Mouse (Mus musculus) limb, embryonic 12.5 days (tissue): Measurements from ENCODE around the gene Ankrd36. TPM values are rescaled to one million over a fixed set of nuclear protein-coding genes. Genes with fewer than 3 reads are reported as not detected.

Source experiments
- ATAC-seq: fragments of 200-750 bp; cut with Nextera tagmentation; 2 replicates; pipeline ENCODE4 v1.8.0; 2017; ENCODE audit warnings: low read depth, moderate TSS enrichment; ENCODE audit not compliant: insufficient number of reproducible peaks, insufficient read depth, low FRiP score, low TSS enrichment
- H3K27ac ChIP-seq: fragments of 300-500 bp; sonication (generic); 2 replicates; pipeline ENCODE4 v1.5.1; 2016; ENCODE audit warnings: mild to moderate bottlenecking, moderate library complexity
- H3K27me3 ChIP-seq: fragments of 300-500 bp; sonication (generic); 2 replicates; pipeline ENCODE4 v1.6.1; 2016; ENCODE audit warnings: mild to moderate bottlenecking, moderate library complexity
- H3K36me3 ChIP-seq: fragments of 300-500 bp; sonication (generic); 2 replicates; pipeline ENCODE4 v1.6.1; 2016; ENCODE audit warnings: mild to moderate bottlenecking, moderate library complexity
- H3K4me1 ChIP-seq: fragments of 300-500 bp; sonication (generic); replicated peaks from 2 replicates; pipeline ENCODE4 v1.6.1; 2016
- H3K4me2 ChIP-seq: fragments of 300-500 bp; sonication (generic); 2 replicates; pipeline ENCODE4 v1.6.1; 2016; ENCODE audit warnings: mild to moderate bottlenecking, moderate library complexity
- H3K4me3 ChIP-seq: fragments of 300-500 bp; sonication (generic); replicated peaks from 2 replicates; pipeline ENCODE4 v1.5.1; 2016; ENCODE audit warnings: mild to moderate bottlenecking
- H3K9ac ChIP-seq: fragments of 300-500 bp; sonication (generic); replicated peaks from 2 replicates; pipeline ENCODE4 v1.6.1; 2016; ENCODE audit warnings: mild to moderate bottlenecking, moderate library complexity
- H3K9me3 ChIP-seq: fragments of 300-500 bp; sonication (generic); 2 replicates; pipeline ENCODE4 v1.6.1; 2016; ENCODE audit warnings: mild to moderate bottlenecking, moderate library complexity
- WGBS: fragments of 180-500 bp; shearing (Covaris S2); methylation state at CpG from one replicate; pipeline ENCODE4 v1.1.7; 2016; 5-methylcytosine and 5-hydroxymethylcytosine counted together
- polyA plus RNA-seq: library from polyadenylated mRNA; unstranded; fragments of >200 nt; fragmentation: Nextera tagmentation; extraction: Ambion mirVana; gene quantifications from 2 replicates; pipeline ENCODE4 v1.2.1, GENCODE M21; 2016

The Ankrd36 gene
- polyA plus RNA-seq, 1 experiment from 2014 or later, result not detected

DNA sequence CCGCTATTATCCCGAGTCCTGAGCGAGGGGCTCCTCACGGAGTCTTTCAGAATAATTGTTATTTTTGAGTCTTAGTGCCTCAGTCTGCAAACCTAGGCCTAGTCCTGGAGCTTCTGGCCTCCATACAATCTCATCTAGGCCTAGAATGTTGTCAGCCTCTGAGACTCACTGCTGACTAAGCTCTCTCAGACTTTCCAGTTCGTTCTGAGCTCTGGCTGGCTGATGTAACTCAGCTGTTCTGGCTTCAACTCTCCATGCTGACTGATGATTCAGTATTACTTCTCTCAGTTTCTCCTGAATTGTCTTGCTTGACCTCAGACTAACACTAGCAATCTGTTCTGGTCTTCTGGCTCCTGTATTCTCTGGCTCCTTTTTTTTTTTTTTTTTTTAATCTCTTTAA lies 18.1 kb upstream of the Ankrd36 start:
- 94% methylated on average over 5 of the region's 5 CpGs for WGBS
- no peaks in the 10 kb centered on the region for H3K36me3 ChIP-seq
- no peak overlapping the region for H3K9ac ChIP-seq
- no peaks in the 10 kb centered on the region for H3K9me3 ChIP-seq
- H3K4me1 ChIP-seq, result no peaks in the 10 kb centered on the region
- no peak overlapping the region for H3K27ac ChIP-seq
- no peak overlapping the region for H3K4me2 ChIP-seq
- H3K4me3 ChIP-seq, result no peak overlapping the region
- ATAC-seq, result no peak
- H3K27me3 ChIP-seq, result no peaks in the 10 kb centered on the region

DNA sequence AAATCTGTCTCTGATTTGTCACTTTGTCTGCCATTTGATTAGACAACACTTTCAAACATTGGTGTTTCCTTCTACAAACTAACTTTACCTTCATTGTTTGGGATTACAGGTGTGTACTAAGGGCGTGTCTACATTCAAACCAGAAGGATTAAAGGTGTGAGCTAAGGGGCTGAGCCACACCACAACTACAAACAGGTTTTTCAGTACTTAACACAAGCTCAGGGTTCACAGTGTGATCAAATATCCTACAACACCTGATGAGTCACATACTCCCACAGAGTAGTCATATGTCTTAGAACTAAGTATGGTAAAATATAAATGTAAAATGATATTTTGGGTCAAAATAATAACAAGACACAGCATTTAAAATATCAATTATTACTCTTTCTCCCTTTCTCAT lies 17.6 kb upstream of the Ankrd36 start:
- ATAC-seq, result no peak
- Histone ChIP-seq H3K36me3 (no peaks in the 10 kb centered on the region), H3K4me1 (no peaks in the 10 kb centered on the region), H3K9me3 (no peaks in the 10 kb centered on the region), H3K4me2 (no peak overlapping the region), H3K4me3 (no peak overlapping the region), H3K27me3 (no peaks in the 10 kb centered on the region), H3K27ac (no peak overlapping the region), H3K9ac (no peak overlapping the region)
- 65% methylated on average over 1 of the region's 1 CpGs for WGBS

DNA sequence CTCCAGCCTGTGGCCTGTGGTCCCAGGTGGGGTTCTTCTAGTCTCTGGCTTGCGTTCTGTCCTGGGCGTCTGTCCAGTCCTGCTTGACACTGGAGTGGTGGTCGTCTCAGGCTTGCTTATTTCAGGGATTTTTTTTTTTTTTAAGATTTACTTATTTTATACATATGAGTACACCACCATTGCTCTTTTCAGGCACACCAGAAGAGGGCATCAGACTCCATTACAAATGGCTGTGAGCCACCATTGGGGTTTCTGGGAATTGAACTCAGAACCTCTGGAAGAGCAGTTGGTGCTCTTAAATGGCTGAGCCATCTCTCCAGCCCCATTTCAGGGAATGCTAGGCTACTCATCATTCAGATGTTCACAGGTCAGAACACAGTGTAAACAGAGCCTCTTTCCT lies 9.2 kb upstream of the Ankrd36 start:
- H3K4me2 ChIP-seq, result no peak overlapping the region
- no peak for ATAC-seq
- no peaks in the 10 kb centered on the region for H3K9me3 ChIP-seq
- H3K9ac ChIP-seq, result no peak overlapping the region
- H3K27me3 ChIP-seq, result no peaks in the 10 kb centered on the region
- H3K4me1 ChIP-seq, result no peaks in the 10 kb centered on the region
- no peaks in the 10 kb centered on the region for H3K36me3 ChIP-seq
- 79% methylated on average over 3 of the region's 3 CpGs for WGBS
- H3K27ac ChIP-seq, result no peak overlapping the region
- H3K4me3 ChIP-seq, result no peak overlapping the region

DNA sequence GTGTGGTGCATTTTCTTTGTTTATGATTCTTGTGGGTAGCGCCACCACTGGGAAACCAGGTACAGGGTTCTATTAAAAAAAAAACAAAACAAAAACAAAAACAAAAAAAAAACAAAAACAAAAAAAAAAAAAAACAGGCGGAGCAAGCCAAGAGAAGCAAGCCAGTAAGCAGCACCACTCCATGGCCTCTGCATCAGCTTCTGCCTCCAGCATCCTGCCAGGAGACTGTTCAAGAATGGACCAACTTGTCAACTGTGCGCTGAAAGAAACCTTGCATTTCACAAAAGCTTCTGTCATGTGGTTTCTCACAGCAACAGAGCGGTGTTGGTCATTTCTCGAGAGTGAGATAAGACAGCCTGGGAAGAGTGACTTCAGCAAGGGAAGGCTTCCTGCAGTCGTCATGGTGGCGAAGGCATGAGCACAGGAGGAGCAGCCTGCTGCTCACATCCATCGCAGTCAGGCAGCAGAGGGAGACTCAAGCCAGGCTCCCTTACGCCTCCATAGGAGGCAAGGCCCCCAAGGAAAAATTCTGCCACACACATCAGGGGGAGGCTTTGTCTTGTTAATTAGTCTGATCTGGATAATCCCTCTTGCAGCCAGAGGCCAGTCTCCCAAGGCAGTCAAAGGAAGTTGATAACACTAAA lies 6.7 kb upstream of the Ankrd36 start:
- Histone ChIP-seq H3K9ac (no peak overlapping the region), H3K9me3 (0 out of 2 replicates have a peak, but pooled peaks cover 2% of the 10 kb centered on the region), H3K4me1 (no peaks in the 10 kb centered on the region), H3K4me3 (no peak overlapping the region), H3K27me3 (no peaks in the 10 kb centered on the region), H3K36me3 (no peaks in the 10 kb centered on the region), H3K4me2 (no peak overlapping the region), H3K27ac (no peak overlapping the region)
- ATAC-seq, result no peak
- WGBS, result 34% methylated on average over 9 of the region's 9 CpGs

DNA sequence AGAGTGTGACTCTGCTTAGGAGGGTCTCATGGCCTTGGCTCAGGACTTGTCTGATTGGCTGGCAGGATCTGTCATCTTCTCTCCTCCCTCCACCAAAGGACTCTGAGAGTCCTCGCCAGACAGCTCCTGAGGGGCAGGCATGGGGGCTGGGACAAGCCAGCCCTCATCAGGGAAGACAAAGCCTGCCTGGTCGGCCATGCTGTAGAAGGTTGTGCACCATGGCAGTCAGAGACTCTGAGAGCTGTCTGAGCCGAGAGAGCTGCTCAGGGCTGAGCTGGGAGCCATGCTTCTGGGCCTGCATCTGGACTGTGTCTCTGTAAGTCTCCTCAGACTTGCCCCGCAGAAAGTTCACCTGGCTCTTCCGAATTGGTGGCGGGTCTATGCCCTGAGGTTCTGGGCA lies 5.6 kb upstream of the Ankrd36 start:
- Histone ChIP-seq H3K9me3 (0 out of 2 replicates have a peak, but pooled peaks cover 4% of the 10 kb centered on the region), H3K27ac (no peak overlapping the region), H3K9ac (no peak overlapping the region), H3K4me1 (no peaks in the 10 kb centered on the region), H3K4me2 (no peak overlapping the region), H3K27me3 (no peaks in the 10 kb centered on the region), H3K36me3 (no peaks in the 10 kb centered on the region), H3K4me3 (no peak overlapping the region)
- ATAC-seq, result no peak
- WGBS, result 68% methylated on average over 6 of the region's 6 CpGs

DNA sequence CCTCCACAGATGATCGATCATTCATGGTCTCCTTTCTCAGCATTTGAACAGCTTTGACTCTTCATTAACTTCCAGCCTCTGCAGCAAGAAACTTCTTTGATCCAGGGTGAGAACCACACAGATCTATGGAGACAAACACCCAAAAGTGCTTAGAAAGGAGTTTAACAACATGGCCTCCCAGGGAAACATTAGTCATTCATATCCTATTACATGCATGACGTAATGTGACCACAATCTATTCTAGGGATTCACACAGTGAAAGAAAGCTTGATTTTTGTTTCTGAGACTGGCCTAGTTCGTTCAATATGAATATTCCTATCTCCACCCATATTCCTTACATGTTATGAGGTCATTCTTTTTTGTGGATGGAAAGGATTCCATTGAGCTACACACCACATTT lies 3.9 kb upstream of the Ankrd36 start:
- Histone ChIP-seq H3K9ac (no peak overlapping the region), H3K27me3 (no peaks in the 10 kb centered on the region), H3K4me1 (no peaks in the 10 kb centered on the region), H3K4me2 (no peak overlapping the region), H3K9me3 (0 out of 2 replicates have a peak, but pooled peaks cover 4% of the 10 kb centered on the region), H3K36me3 (no peaks in the 10 kb centered on the region), H3K4me3 (no peak overlapping the region), H3K27ac (no peak overlapping the region)
- no peak for ATAC-seq
- WGBS, result 91% methylated on average over 3 of the region's 3 CpGs

DNA sequence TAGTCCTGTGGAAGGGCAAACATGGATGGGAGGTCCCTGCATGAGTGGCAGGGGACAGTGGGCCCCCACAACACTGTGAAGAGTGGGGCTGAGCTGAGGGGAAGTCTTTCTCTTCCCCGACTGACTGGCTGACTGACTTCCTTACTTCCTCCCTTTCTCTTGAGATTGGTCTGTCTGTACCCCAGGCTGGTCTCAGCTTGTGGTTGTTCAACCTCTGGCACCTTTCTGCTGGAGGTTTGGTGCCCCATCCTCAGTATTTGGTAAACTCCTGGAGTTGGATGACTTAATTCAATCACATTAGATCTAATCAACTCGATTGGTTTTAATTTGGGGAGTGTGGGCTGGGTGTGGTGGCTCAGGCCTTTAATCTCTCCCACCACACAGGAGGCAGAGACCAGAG lies 3.0 kb upstream of the Ankrd36 start:
- Histone ChIP-seq H3K27ac (no peak overlapping the region), H3K27me3 (no peaks in the 10 kb centered on the region), H3K9ac (no peak overlapping the region), H3K4me3 (no peak overlapping the region), H3K36me3 (no peaks in the 10 kb centered on the region), H3K9me3 (0 out of 2 replicates have a peak, but pooled peaks cover 4% of the 10 kb centered on the region), H3K4me2 (no peak overlapping the region), H3K4me1 (no peaks in the 10 kb centered on the region)
- no peak for ATAC-seq
- WGBS, result 85% methylated on average over 2 of the region's 2 CpGs

DNA sequence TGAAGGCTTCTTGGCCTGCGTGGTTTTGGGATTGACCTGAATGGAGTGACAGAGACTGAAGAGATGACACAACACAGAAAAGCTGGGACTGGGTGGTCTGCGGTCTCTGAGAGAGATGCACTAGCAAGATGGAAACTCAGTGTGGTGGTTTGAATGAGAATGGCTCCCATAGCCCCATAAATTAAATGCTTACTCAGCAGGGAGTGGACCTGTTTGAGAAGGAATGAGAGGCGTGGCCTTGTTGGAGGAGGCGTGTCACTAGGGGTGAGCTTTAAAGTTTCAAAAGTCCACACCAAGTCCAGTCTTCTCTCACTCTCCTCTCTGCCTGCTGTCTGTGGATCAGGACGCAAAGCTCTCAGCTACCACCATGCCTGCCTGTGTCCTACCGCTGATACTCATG lies 1.8 kb upstream of the Ankrd36 start:
- no peak overlapping the region for H3K27ac ChIP-seq
- H3K4me1 ChIP-seq, result no peaks in the 10 kb centered on the region
- H3K36me3 ChIP-seq, result no peaks in the 10 kb centered on the region
- H3K27me3 ChIP-seq, result no peaks in the 10 kb centered on the region
- H3K4me2 ChIP-seq, result no peak overlapping the region
- H3K4me3 ChIP-seq, result no peak overlapping the region
- no peak for ATAC-seq
- 0 out of 2 replicates have a peak, but pooled peaks cover 4% of the 10 kb centered on the region for H3K9me3 ChIP-seq
- 94% methylated on average over 6 of the region's 6 CpGs for WGBS
- no peak overlapping the region for H3K9ac ChIP-seq

DNA sequence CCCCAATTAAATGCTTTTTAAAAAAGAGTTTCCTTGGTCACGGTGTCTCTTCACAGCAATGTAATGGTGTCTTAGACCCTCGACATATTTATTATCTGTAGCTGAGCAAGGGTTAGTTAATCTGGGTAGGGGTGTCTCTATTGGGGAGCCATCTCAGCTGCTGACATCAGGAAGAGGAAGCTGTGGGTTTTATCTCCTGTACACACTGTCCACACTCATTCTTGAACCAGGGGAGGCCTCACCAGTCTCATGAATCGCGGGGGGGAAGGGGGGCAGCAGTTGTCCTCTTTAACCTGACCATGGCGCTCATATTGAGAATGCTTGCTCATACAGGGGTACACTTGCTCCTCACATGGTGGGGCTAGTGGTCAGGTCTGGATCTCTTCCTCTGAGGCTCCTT lies 1.4 kb upstream of the Ankrd36 start:
- Histone ChIP-seq H3K4me2 (no peak overlapping the region), H3K4me3 (no peak overlapping the region), H3K4me1 (no peaks in the 10 kb centered on the region), H3K36me3 (no peaks in the 10 kb centered on the region), H3K27me3 (no peaks in the 10 kb centered on the region), H3K9me3 (0 out of 2 replicates have a peak, but pooled peaks cover 4% of the 10 kb centered on the region), H3K27ac (no peak overlapping the region), H3K9ac (no peak overlapping the region)
- 83% methylated on average over 5 of the region's 5 CpGs for WGBS
- no peak for ATAC-seq

DNA sequence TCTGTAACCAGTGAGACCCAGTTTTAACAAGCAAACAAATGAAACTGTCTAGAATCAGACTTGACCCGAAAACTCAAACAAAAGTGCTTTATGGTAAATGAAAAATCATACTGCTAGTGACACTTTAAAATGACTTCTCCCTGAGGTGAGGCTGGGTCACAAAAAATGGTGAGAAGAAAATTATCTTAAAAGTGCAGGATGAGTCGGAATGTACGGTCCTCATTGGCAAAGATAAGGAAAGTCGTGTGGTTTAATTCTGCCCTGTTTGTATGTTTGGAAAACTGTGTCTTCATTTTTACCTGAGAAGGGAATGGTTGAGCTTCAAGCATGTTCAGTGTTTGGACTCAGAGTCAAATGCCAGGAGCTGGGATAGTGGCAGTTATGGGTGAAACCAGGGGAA lies 2.4 kb downstream of the Ankrd36 start:
- H3K27me3 ChIP-seq, result no peaks in the 10 kb centered on the region
- H3K4me3 ChIP-seq, result no peak overlapping the region
- ATAC-seq, result no peak
- H3K27ac ChIP-seq, result no peak overlapping the region
- no peaks in the 10 kb centered on the region for H3K36me3 ChIP-seq
- no peak overlapping the region for H3K9ac ChIP-seq
- H3K4me1 ChIP-seq, result no peaks in the 10 kb centered on the region
- 92% methylated on average over 4 of the region's 4 CpGs for WGBS
- H3K9me3 ChIP-seq, result 0 out of 2 replicates have a peak, but pooled peaks cover 4% of the 10 kb centered on the region
- H3K4me2 ChIP-seq, result no peak overlapping the region

DNA sequence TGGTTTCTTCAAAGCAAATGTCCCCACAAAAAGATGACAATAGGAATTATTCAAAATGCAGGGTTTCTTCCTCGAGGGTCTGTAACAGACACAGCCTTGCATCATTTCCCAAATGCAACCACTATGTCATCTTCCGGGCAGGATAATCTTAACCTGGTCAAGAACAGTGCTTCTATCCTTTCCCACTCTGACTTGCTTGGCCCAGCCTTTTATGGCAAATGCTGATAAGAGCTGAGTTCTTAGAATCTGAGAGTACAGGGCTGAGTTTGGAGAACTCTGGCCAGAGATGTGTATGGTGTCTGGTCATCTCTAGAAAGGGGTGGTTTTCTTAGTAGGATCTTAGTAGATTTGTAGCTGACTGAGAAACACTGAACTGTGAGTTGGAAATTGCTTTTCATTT lies 4.3 kb downstream of the Ankrd36 start:
- H3K4me1 ChIP-seq, result peaks cover 5% of the 10 kb centered on the region
- H3K9ac ChIP-seq, result no peak overlapping the region
- no peak for ATAC-seq
- no peak overlapping the region for H3K27ac ChIP-seq
- no peak overlapping the region for H3K4me2 ChIP-seq
- no peaks in the 10 kb centered on the region for H3K27me3 ChIP-seq
- no peaks in the 10 kb centered on the region for H3K36me3 ChIP-seq
- H3K9me3 ChIP-seq, result no peaks in the 10 kb centered on the region
- no peak overlapping the region for H3K4me3 ChIP-seq
- WGBS, result 81% methylated on average over 2 of the region's 2 CpGs

DNA sequence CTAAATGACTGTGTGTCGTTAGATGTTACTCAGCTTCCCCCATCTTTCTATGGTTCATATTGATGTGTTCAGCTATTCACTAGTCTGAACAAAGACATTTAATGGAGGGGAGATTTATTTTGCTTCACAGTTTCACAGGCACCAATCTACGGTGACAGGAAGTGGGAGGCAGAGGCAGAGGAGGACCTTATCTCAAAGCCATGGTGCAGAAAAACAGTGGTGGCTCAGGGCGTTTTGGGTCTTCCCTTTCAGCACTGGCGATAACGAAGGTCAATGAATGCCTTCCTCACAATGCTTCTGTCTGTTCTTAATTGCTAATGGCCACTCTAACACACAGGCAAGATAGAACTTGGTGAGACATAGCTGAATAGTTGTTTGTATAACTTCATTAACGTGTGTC lies 5.6 kb downstream of the Ankrd36 start:
- Histone ChIP-seq H3K36me3 (no peaks in the 10 kb centered on the region), H3K27ac (no peak overlapping the region), H3K9me3 (no peaks in the 10 kb centered on the region), H3K27me3 (no peaks in the 10 kb centered on the region), H3K9ac (no peak overlapping the region), H3K4me1 (peaks cover 5% of the 10 kb centered on the region), H3K4me3 (no peak overlapping the region), H3K4me2 (no peak overlapping the region)
- WGBS, result 78% methylated on average over 6 of the region's 6 CpGs
- ATAC-seq, result no peak
